Mouse (Mus musculus) hindbrain, embryonic 11.5 days (tissue): ENCODE measurements at regions not wholly inside any gene's neighbourhood (a gene's known extent, or its start where the extent isn't known, plus 50 kb on each side); places are given as distances from the start of the nearest gene placed in this dataset.

Source experiments
- ATAC-seq: fragments of 200-750 bp; cut with Nextera tagmentation; 2 replicates; pipeline ENCODE4 v1.8.0; 2017; ENCODE audit warnings: mild to moderate bottlenecking, moderate TSS enrichment, moderate library complexity; ENCODE audit not compliant: low FRiP score
- DNase-seq: peaks from one replicate; pipeline ENCODE4 v3.0.0-alpha.2; 2015; ENCODE audit warnings: low spot score
- H3K27ac ChIP-seq: fragments of 300-500 bp; sonication (generic); 2 replicates; pipeline ENCODE4 v1.5.1; 2014; ENCODE audit warnings: mild to moderate bottlenecking, low read depth, low read length
- H3K27me3 ChIP-seq: fragments of 300-500 bp; sonication (generic); 2 replicates; pipeline ENCODE4 v1.6.1; 2014; ENCODE audit warnings: mild to moderate bottlenecking, low read length, moderate library complexity, mixed read lengths; ENCODE audit not compliant: control insufficient read depth, insufficient read depth
- H3K36me3 ChIP-seq: fragments of 300-500 bp; sonication (generic); 2 replicates; pipeline ENCODE4 v1.6.1; 2014; ENCODE audit warnings: mild to moderate bottlenecking, low read length, moderate library complexity, mixed read lengths; ENCODE audit not compliant: control insufficient read depth, insufficient read depth
- H3K4me1 ChIP-seq: fragments of 300-500 bp; sonication (generic); replicated peaks from 2 replicates; pipeline ENCODE4 v1.6.1; 2014; ENCODE audit warnings: low read length, mixed read lengths; ENCODE audit not compliant: control insufficient read depth, insufficient read depth
- H3K4me2 ChIP-seq: fragments of 300-500 bp; sonication (generic); replicated peaks from 2 replicates; pipeline ENCODE4 v1.6.1; 2014; ENCODE audit warnings: mild to moderate bottlenecking, low read depth, low read length
- H3K4me3 ChIP-seq: fragments of 300-500 bp; sonication (generic); 2 replicates; pipeline ENCODE4 v1.5.1; 2014; ENCODE audit warnings: low read depth, low read length
- H3K9ac ChIP-seq: fragments of 300-500 bp; sonication (generic); 2 replicates; pipeline ENCODE4 v1.6.1; 2014; ENCODE audit warnings: low read depth, low read length
- H3K9me3 ChIP-seq: fragments of 300-500 bp; sonication (generic); 2 replicates; pipeline ENCODE4 v1.6.1; 2016; ENCODE audit warnings: low read length; ENCODE audit not compliant: control insufficient read depth
- WGBS: fragments of 180-500 bp; shearing (Covaris S2); extraction: QIAGEN DNeasy Blood & Tissue Kit; methylation state at CpG from one replicate; pipeline ENCODE4 v1.1.7; 2014; 5-methylcytosine and 5-hydroxymethylcytosine counted together

- ATAC-seq (no peak), DNase-seq (no peak)
- 82% methylated on average over 1 of the region's 1 CpGs for WGBS
- no peak overlapping the region for H3K4me3 ChIP-seq
- H3K9ac ChIP-seq: no peak overlapping the region
- no peaks in the 10 kb centered on the region for H3K36me3 ChIP-seq
- H3K27me3 ChIP-seq: no peaks in the 10 kb centered on the region
- H3K9me3 ChIP-seq: no peaks in the 10 kb centered on the region
- H3K27ac ChIP-seq: no peak overlapping the region
- no peak overlapping the region for H3K4me2 ChIP-seq
- no peaks in the 10 kb centered on the region for H3K4me1 ChIP-seq
Observed at GRCm38 (mm10) chr15:6014982-6015381, 284.6 kb upstream of the Dab2 start.

DNA sequence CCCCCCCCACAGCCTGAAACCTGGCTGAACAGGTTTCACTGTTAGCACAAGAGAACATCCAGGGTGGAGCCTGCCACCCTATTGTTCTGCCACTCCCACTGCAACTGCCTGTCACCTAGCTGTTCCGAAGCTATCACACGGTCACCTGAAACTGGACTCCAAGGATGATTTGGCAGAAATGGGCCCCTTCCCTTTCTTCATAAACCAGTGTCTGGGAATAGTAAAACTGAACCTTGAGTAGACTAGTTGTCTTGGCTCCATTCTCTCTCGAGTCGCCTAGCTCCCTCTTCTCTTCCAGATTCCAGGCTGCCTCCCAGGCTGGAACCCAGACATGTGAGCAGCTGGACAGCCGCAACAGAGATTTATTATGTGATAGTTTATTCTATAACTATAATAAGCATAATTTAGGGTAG lies 282.9 kb upstream of the Dab2 start:
- H3K4me2 ChIP-seq: no peak overlapping the region
- no peaks in the 10 kb centered on the region for H3K27me3 ChIP-seq
- no peaks in the 10 kb centered on the region for H3K9me3 ChIP-seq
- no peak overlapping the region for H3K4me3 ChIP-seq
- no peaks in the 10 kb centered on the region for H3K4me1 ChIP-seq
- WGBS: 75% methylated on average over 5 of the region's 5 CpGs
- H3K36me3 ChIP-seq: no peaks in the 10 kb centered on the region
- no peak overlapping the region for H3K27ac ChIP-seq
- ATAC-seq (no peak), DNase-seq (no peak)
- H3K9ac ChIP-seq: no peak overlapping the region

DNA sequence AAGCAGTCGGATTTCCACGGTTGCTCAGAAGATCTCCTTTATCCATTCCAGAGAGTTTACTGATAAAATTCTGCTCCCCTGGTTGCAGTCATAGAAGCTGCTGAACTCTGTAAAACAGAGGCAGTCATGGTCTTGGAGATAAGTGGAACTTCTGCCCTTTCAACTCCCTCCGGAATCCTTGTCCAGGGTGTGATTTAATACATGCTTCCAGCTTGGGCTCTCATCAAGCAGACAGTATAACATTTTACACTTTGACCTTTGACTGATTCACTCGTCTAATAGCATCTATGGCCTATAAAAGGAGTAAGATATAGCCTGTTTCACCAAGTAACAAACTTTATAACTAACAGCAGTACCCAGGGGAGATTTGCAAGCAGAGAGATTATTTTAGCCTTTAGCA lies 274.0 kb upstream of the Dab2 start:
- DNase-seq (no peak), ATAC-seq (no peak)
- Histone ChIP-seq H3K27ac (no peak overlapping the region), H3K4me2 (no peak overlapping the region), H3K9ac (no peak overlapping the region), H3K9me3 (no peaks in the 10 kb centered on the region), H3K4me1 (no peaks in the 10 kb centered on the region), H3K36me3 (no peaks in the 10 kb centered on the region), H3K4me3 (no peak overlapping the region), H3K27me3 (no peaks in the 10 kb centered on the region)
- 71% methylated on average over 4 of the region's 4 CpGs for WGBS

- no peak overlapping the region for H3K27ac ChIP-seq
- H3K9me3 ChIP-seq: no peaks in the 10 kb centered on the region
- H3K4me2 ChIP-seq: no peak overlapping the region
- no peaks in the 10 kb centered on the region for H3K36me3 ChIP-seq
- H3K27me3 ChIP-seq: no peaks in the 10 kb centered on the region
- H3K4me3 ChIP-seq: no peak overlapping the region
- DNase-seq (no peak), ATAC-seq (no peak)
- H3K4me1 ChIP-seq: no peaks in the 10 kb centered on the region
- no peak overlapping the region for H3K9ac ChIP-seq
- WGBS: 77% methylated on average over 1 of the region's 1 CpGs
Observed at GRCm38 (mm10) chr15:6029214-6029613, 270.4 kb upstream of the Dab2 start.

- Histone ChIP-seq H3K9ac (no peak overlapping the region), H3K4me1 (no peaks in the 10 kb centered on the region), H3K27ac (no peak overlapping the region), H3K4me2 (no peak overlapping the region), H3K9me3 (no peaks in the 10 kb centered on the region), H3K4me3 (no peak overlapping the region), H3K36me3 (no peaks in the 10 kb centered on the region), H3K27me3 (no peaks in the 10 kb centered on the region)
- DNase-seq: no peak
- no peak for ATAC-seq
- WGBS: 66% methylated on average over 5 of the region's 5 CpGs
Observed at GRCm38 (mm10) chr15:6030396-6030795, 269.2 kb upstream of the Dab2 start.

DNA sequence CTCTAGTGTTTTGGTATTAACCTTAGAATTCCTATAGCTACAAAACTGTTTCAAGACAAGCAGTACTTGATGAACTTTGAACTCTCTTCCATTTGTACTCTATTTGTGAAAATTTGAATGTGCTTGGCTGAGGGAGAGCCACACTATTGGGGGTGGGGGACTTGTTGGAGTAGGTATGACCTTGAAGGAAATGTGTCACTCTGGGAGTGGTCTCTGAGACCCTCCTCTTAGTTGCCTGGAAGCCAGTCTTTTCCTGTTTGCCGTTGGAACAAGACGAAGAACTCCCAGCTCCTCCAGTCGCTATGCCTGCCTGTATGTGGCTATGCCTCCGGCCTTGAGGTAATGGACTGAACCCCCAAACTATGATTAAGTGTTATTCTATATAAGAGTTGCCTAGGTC lies 265.4 kb upstream of the Dab2 start:
- no peak overlapping the region for H3K9ac ChIP-seq
- no peaks in the 10 kb centered on the region for H3K9me3 ChIP-seq
- H3K27me3 ChIP-seq: no peaks in the 10 kb centered on the region
- no peak overlapping the region for H3K4me3 ChIP-seq
- no peak overlapping the region for H3K4me2 ChIP-seq
- no peaks in the 10 kb centered on the region for H3K4me1 ChIP-seq
- no peak for DNase-seq
- WGBS: 92% methylated on average over 4 of the region's 4 CpGs
- no peak overlapping the region for H3K27ac ChIP-seq
- H3K36me3 ChIP-seq: no peaks in the 10 kb centered on the region
- no peak for ATAC-seq

- DNase-seq (no peak), ATAC-seq (no peak)
- Histone ChIP-seq H3K4me1 (no peaks in the 10 kb centered on the region), H3K4me3 (no peak overlapping the region), H3K9me3 (no peaks in the 10 kb centered on the region), H3K9ac (no peak overlapping the region), H3K27me3 (no peaks in the 10 kb centered on the region), H3K36me3 (no peaks in the 10 kb centered on the region), H3K4me2 (no peak overlapping the region), H3K27ac (no peak overlapping the region)
- 56% methylated on average over 10 of the region's 10 CpGs for WGBS
Observed at GRCm38 (mm10) chr15:6044511-6045256, 254.9 kb upstream of the Dab2 start.

GRCm38 (mm10) chr15:6055703-6056102 lies 243.9 kb upstream of the Dab2 start:
- no peaks in the 10 kb centered on the region for H3K9me3 ChIP-seq
- ATAC-seq (no peak), DNase-seq (no peak)
- H3K36me3 ChIP-seq: no peaks in the 10 kb centered on the region
- H3K9ac ChIP-seq: no peak overlapping the region
- H3K27ac ChIP-seq: no peak overlapping the region
- H3K4me1 ChIP-seq: no peaks in the 10 kb centered on the region
- 89% methylated on average over 3 of the region's 3 CpGs for WGBS
- no peak overlapping the region for H3K4me3 ChIP-seq
- H3K27me3 ChIP-seq: no peaks in the 10 kb centered on the region
- H3K4me2 ChIP-seq: no peak overlapping the region

GRCm38 (mm10) chr15:6056887-6057626 lies 242.5 kb upstream of the Dab2 start:
- no peaks in the 10 kb centered on the region for H3K9me3 ChIP-seq
- H3K27me3 ChIP-seq: no peaks in the 10 kb centered on the region
- H3K4me1 ChIP-seq: no peaks in the 10 kb centered on the region
- no peak overlapping the region for H3K4me2 ChIP-seq
- H3K36me3 ChIP-seq: no peaks in the 10 kb centered on the region
- H3K4me3 ChIP-seq: no peak overlapping the region
- ATAC-seq: no peak
- 62% methylated on average over 11 of the region's 11 CpGs for WGBS
- DNase-seq: no peak
- H3K27ac ChIP-seq: no peak overlapping the region
- no peak overlapping the region for H3K9ac ChIP-seq
